Mouse (Mus musculus) liver, adult 2 months (tissue): ENCODE measurements at regions not wholly inside any gene's neighbourhood (a gene's known extent, or its start where the extent isn't known, plus 50 kb on each side); places are given as distances from the start of the nearest gene placed in this dataset.

Source experiments
- DNase-seq: peaks from one replicate; pipeline ENCODE4 v3.0.0-alpha.2; 2011; ENCODE audit warnings: low read depth, low spot score; ENCODE audit errors: extremely low read depth
- H3K27ac ChIP-seq: fragments of 200-500 bp; replicated peaks from 2 replicates; pipeline ENCODE4 v1.5.1; 2012; ENCODE audit warnings: low read depth, mild to moderate bottlenecking, control low read depth, inconsistent platforms, low read length; ENCODE audit not compliant: insufficient read depth
- H3K27me3 ChIP-seq: fragments of 200-500 bp; 2 replicates; pipeline ENCODE4 v1.6.1; 2012; ENCODE audit warnings: mild to moderate bottlenecking, moderate library complexity, low read length, inconsistent platforms; ENCODE audit not compliant: control insufficient read depth, insufficient read depth
- H3K36me3 ChIP-seq: fragments of 200-500 bp; 2 replicates; pipeline ENCODE4 v1.6.1; 2012; ENCODE audit warnings: low read length, inconsistent platforms; ENCODE audit not compliant: control insufficient read depth, insufficient read depth
- H3K4me1 ChIP-seq: fragments of 200-500 bp; 2 replicates; pipeline ENCODE4 v1.6.1; 2011; ENCODE audit warnings: low read length; ENCODE audit not compliant: control insufficient read depth, insufficient read depth
- H3K4me3 ChIP-seq: fragments of 200-500 bp; 2 replicates; pipeline ENCODE4 v1.5.1; 2011; ENCODE audit warnings: low read depth, mild to moderate bottlenecking, control low read depth, low read length, moderate library complexity; ENCODE audit not compliant: insufficient read depth
- H3K79me2 ChIP-seq: fragments of 200-500 bp; 2 replicates; pipeline ENCODE4 v1.6.1; 2012; ENCODE audit warnings: inconsistent platforms, mild to moderate bottlenecking, low read length, moderate library complexity; ENCODE audit not compliant: control insufficient read depth, insufficient read depth
- H3K9ac ChIP-seq: fragments of 200-500 bp; 2 replicates; pipeline ENCODE4 v1.6.1; 2012; ENCODE audit warnings: low read depth, mild to moderate bottlenecking, control low read depth, inconsistent platforms, low read length
- CTCF ChIP-seq: fragments of 200-500 bp; IDR thresholded peaks from 2 replicates; pipeline ENCODE4 v1.5.1; 2011; ENCODE audit warnings: low read depth, low read length, control low read depth
- POLR2A ChIP-seq: fragments of 200-500 bp; IDR thresholded peaks from 2 replicates; pipeline ENCODE4 v1.6.1; 2011; ENCODE audit warnings: low read length, control low read depth; ENCODE audit not compliant: insufficient read depth; ENCODE audit errors: extremely low read depth
- WGBS: fragments of 180-500 bp; shearing (Covaris S2); methylation state at CpG from one replicate; pipeline ENCODE4 v1.1.7; 2018; 5-methylcytosine and 5-hydroxymethylcytosine counted together

DNA sequence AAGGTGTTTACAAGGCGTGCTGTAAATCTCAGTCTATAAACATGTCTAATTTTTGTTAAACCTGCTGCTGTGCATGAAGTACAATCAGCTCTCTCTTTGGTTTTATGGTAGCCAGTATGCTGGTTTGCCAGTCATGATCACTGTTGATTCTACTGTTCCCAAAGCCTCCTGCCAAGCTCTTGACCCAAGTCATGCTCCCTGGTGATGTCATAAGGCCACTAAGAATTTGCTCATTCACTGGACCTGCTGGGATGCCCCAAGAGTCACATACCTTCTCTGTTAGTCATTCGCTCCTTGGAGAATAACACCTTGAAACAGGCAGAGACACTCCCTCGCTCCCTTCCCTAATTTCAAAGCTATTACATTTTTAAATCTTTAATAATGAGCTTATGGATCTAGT is 207.2 kb downstream of the Npr3 start:
- no peak overlapping the region for H3K4me3 ChIP-seq

DNA sequence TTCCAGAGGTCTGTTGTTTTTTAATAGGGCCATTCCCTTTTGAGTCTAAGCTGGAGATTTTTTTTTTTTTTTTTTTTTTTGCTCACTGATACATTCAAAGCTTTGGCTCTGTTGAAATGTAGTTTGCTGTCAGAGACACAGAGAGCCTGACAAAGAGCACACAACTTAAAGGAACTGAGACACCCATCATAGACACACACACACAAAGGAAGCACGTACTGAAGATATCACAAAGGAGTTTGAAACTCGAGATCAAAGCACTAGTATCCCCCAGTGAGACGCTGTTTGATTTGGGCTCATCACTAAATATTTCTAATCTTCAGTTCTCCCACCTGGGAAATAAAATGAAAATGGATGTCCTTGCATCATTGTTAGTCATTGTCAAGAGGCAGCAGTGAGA is 210.0 kb downstream of the Npr3 start:
- no peak overlapping the region for H3K4me3 ChIP-seq
- H3K9ac ChIP-seq: no peak overlapping the region
- H3K36me3 ChIP-seq: no peaks in the 10 kb centered on the region
- TF ChIP-seq CTCF (no peak), POLR2A (no peak)
- no peak overlapping the region for H3K27ac ChIP-seq
- H3K79me2 ChIP-seq: no peaks in the 10 kb centered on the region
- WGBS: 77% methylated on average over 3 of the region's 3 CpGs
- DNase-seq: no peak
- H3K27me3 ChIP-seq: no peaks in the 10 kb centered on the region
- H3K4me1 ChIP-seq: no peaks in the 10 kb centered on the region

More for the DNA sequence above, 207.2 kb downstream of the Npr3 start:
- WGBS: 94% methylated on average over 3 of the region's 3 CpGs
- H3K36me3 ChIP-seq: no peaks in the 10 kb centered on the region
- no peaks in the 10 kb centered on the region for H3K27me3 ChIP-seq
- no peak for DNase-seq
- H3K4me1 ChIP-seq: no peaks in the 10 kb centered on the region
- H3K79me2 ChIP-seq: no peaks in the 10 kb centered on the region
- H3K9ac ChIP-seq: no peak overlapping the region
- no peak overlapping the region for H3K27ac ChIP-seq
- TF ChIP-seq POLR2A: no peak
- TF ChIP-seq CTCF: no peak

DNA sequence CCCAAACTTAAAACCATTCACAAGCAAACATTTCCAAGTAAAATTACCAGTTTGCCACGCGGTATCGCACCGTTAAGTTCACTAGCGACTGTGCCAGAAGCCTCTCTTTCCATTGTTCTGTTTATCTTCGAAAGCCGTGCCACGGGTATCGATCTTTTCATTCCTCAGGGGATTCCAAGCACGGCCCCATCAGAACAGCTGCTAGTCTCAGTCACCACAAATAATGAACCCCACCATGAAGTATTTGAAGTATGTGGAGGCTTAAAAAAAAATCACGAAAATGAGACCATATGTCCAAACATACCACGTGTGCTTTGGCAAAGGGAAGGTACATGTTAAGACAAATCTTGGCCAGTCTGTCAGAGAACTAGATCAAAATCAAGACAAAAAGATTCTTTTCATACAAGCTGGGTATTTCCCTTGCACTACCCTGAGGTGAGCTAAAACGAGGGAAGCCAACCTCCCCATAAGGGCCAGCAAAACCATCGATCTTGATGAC is 213.3 kb downstream of the Npr3 start:
- no peak overlapping the region for H3K9ac ChIP-seq
- no peak overlapping the region for H3K4me3 ChIP-seq
- H3K36me3 ChIP-seq: no peaks in the 10 kb centered on the region
- H3K27me3 ChIP-seq: no peaks in the 10 kb centered on the region
- WGBS: 91% methylated on average over 14 of the region's 14 CpGs
- H3K27ac ChIP-seq: no peak overlapping the region
- no peaks in the 10 kb centered on the region for H3K4me1 ChIP-seq
- no peak for DNase-seq
- TF ChIP-seq POLR2A: no peak
- no peak for TF ChIP-seq CTCF
- no peaks in the 10 kb centered on the region for H3K79me2 ChIP-seq

DNA sequence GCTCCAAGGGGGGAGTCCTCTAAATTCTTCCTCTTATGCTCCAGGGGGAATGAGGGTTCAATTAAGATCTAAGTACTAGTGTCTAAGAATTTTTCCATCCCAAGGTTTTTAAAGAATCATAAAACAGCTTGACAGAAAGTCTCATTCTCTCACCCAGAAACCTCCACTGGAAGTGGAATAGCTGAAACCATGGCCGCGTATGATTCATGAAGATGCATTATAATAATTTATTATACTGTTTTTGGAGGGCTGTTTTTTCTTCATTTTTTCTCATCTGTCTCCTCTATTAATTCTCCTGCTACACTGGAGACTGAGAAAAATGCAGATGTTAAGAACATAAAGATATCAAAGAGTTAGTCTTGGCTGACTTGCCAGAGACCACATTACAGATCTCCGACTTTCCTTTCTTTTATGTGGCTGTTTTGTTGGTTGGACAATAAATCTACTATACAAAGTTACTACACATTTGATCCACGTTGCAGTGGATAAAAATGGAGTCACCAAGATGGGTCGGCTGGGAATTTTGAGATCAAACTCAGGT is 242.2 kb downstream of the Npr3 start:
- Histone ChIP-seq H3K27ac (no peak overlapping the region), H3K9ac (no peak overlapping the region), H3K4me3 (no peak overlapping the region), H3K36me3 (no peaks in the 10 kb centered on the region), H3K79me2 (no peaks in the 10 kb centered on the region), H3K27me3 (no peaks in the 10 kb centered on the region), H3K4me1 (no peaks in the 10 kb centered on the region)
- TF ChIP-seq POLR2A (no peak), CTCF (no peak)
- no peak for DNase-seq
- WGBS: 87% methylated on average over 5 of the region's 5 CpGs

DNA sequence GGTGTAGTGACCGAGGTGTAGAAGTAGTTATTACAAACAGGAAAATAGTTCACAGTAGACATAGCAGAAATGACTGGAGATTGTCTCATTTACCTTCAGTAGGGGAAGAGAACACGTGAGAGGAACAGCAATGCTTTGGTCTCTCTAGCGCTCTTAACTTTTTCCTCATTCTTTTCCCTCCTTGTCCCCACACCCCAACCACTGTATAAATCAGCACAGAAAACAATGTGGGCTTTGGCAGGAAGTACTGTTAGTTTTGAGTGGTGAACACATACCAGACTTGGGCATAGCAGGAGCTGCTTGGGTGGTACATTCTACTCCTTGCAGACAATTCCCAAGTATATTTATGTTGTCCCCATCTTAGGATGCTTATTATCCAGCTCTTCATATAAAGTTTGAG is 251.9 kb downstream of the Npr3 start:
- Histone ChIP-seq H3K36me3 (no peaks in the 10 kb centered on the region), H3K4me1 (no peaks in the 10 kb centered on the region), H3K27me3 (no peaks in the 10 kb centered on the region), H3K27ac (no peak overlapping the region), H3K4me3 (no peak overlapping the region), H3K9ac (no peak overlapping the region), H3K79me2 (no peaks in the 10 kb centered on the region)
- TF ChIP-seq POLR2A: no peak
- no peak for TF ChIP-seq CTCF
- 90% methylated on average over 3 of the region's 3 CpGs for WGBS
- no peak for DNase-seq

DNA sequence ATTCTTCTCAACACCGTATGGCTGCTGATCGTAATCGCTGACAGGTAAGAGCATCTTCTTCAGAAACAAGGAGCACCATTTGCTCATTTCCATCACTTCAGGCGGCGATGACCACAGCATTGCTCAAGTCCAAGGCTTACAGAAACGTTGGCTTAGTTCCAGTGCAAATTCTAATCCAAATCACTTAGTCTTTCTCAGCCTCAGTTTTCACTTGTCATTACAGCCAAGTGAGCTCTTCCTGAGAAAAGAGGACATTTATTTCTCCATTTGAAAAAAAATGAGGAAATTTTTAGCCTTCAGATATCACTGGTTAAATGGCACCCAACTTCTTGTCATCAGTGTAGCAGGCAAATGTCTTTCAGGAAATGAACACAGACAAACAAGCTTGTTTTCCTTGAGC is 246.8 kb upstream of the Tars start:
- Histone ChIP-seq H3K27me3 (no peaks in the 10 kb centered on the region), H3K9ac (no peak overlapping the region), H3K79me2 (no peaks in the 10 kb centered on the region), H3K27ac (no peak overlapping the region), H3K4me3 (no peak overlapping the region), H3K4me1 (no peaks in the 10 kb centered on the region), H3K36me3 (no peaks in the 10 kb centered on the region)
- 84% methylated on average over 6 of the region's 6 CpGs for WGBS
- TF ChIP-seq POLR2A (no peak), CTCF (no peak)
- DNase-seq: peak; percentile 2
